Mouse (Mus musculus) thymus, postnatal 25 days (tissue): ENCODE measurements at regions not wholly inside any gene's neighbourhood (a gene's known extent, or its start where the extent isn't known, plus 50 kb on each side); places are given as distances from the start of the nearest gene placed in this dataset.

Experiments
- DNase-seq: peaks from one replicate; pipeline ENCODE4 v3.0.0; 2022

GRCm38 (mm10) chr9:122568691-122569441, 178.3 kb upstream of the Topaz1 start:
- DNase-seq = no peak

- no peak for DNase-seq
Observed at GRCm38 (mm10) chr9:122569511-122570455, 177.4 kb upstream of the Topaz1 start.

- DNase-seq = no peak
Observed at GRCm38 (mm10) chr9:122571001-122571400, 176.1 kb upstream of the Topaz1 start.

- no peak for DNase-seq
Observed at GRCm38 (mm10) chr9:122571402-122572059, 175.6 kb upstream of the Topaz1 start.

GRCm38 (mm10) chr9:122572060-122572835, 174.9 kb upstream of the Topaz1 start:
- DNase-seq = peak; percentile 12

DNA sequence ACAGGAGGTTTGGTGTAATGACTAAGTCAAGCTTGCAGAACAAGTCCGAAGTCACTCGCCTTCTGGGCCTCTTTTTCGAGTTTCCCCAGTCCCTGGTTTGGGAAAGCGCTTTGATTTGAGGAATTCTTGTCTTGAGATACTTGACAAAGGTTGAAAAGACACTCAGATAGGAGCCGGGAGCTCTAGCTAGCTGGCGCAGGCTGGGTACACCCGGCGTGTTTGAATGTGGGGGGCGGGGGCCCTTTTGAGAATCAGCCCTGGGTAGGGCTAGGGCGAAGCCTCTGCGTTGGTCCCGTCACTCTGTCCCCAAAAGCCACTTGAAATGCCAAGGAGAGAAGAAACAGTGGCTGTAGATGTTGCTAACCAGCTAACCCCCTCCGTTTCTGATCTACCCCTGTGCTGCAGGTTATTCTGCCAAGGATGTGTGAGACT, 174.3 kb upstream of the Topaz1 start:
- no peak for DNase-seq

DNA sequence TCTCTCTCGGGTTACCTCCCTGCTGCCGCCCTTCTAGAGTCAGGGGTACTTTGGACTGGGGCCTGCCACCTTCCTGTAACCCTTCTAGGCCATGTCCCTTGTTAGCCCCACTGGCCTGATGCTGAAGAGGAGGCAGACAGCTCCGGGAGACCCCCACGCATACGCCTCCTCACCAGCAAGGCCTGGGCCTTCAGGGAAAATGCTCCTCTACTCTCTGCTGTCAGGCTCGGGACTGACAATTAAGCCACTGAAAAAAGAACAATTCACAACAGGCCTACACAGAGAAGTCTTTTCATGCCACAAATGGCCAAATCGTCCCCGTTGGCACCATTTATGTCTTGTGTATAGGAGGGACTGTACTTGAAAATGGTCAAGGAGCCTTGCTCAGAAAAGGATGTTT, 161.9 kb upstream of the Topaz1 start:
- no peak for DNase-seq

GRCm38 (mm10) chr9:122586421-122586820, 160.7 kb upstream of the Topaz1 start:
- DNase-seq = no peak

DNA sequence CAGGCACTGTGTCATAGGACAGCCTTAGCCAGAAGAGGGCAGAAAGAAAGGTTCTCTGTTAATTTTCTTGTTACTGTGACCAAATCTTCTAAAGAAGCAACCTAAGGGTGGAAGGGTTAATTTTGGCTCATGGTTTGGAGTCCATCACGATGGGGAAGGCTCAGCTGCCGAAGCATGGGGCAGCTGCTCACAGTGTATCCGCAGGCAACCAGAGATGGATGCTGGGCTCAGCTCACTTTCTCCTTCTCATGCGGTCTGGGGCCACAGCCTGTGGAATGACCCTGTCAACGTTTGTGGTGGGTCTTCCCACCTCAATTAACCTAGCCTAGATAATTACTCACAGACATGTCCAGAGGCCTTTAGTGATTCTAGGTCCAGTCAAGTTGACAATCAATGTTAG, 160.2 kb upstream of the Topaz1 start:
- no peak for DNase-seq

- DNase-seq = no peak
Observed at GRCm38 (mm10) chr9:122588246-122588645, 158.9 kb upstream of the Topaz1 start.

GRCm38 (mm10) chr9:122592820-122593615, 154.1 kb upstream of the Topaz1 start:
- no peak for DNase-seq

- no peak for DNase-seq
Observed at GRCm38 (mm10) chr9:122595120-122595943, 151.8 kb upstream of the Topaz1 start.

DNA sequence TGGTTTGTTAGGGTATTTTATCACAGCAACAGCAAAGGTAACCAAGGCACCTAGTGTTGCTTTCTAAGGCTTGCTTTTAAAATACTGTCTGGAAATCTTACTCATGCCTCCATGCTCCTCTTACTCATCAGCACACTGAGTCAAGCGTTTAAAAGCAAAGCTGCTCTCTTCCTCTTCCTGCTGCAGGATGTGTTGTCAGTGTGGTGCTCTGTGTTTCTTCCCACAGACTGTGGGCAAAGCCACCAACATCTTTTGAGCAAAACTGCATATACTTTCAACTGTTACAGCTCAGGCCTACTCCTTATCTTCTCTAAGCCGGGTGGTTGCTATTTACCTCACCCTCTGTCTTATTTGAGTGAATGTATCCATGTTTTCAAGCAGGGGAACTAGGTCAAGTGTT, 144.0 kb upstream of the Topaz1 start:
- DNase-seq = no peak

- DNase-seq = no peak
Observed at GRCm38 (mm10) chr9:122609616-122610015, 137.5 kb upstream of the Topaz1 start.

DNA sequence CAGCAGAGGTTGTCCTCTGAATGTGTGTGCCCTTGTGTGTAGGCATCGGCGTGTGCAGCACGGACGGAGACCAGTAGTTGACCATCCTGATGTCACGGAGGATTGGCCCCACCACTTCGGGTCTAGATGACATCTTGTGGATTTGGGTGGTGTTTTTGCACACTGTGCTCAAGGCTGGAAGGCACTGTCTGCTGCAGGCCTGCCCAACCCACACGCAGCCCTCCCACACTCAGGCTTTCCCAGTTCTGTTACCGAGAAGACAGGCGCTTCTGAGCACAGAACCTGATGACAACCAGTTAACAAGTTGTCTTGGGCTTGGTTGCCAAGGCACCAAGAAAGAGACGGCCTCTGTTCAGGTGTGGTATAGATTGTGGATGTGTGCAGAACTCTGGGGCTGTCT, 136.2 kb upstream of the Topaz1 start:
- DNase-seq = no peak

DNA sequence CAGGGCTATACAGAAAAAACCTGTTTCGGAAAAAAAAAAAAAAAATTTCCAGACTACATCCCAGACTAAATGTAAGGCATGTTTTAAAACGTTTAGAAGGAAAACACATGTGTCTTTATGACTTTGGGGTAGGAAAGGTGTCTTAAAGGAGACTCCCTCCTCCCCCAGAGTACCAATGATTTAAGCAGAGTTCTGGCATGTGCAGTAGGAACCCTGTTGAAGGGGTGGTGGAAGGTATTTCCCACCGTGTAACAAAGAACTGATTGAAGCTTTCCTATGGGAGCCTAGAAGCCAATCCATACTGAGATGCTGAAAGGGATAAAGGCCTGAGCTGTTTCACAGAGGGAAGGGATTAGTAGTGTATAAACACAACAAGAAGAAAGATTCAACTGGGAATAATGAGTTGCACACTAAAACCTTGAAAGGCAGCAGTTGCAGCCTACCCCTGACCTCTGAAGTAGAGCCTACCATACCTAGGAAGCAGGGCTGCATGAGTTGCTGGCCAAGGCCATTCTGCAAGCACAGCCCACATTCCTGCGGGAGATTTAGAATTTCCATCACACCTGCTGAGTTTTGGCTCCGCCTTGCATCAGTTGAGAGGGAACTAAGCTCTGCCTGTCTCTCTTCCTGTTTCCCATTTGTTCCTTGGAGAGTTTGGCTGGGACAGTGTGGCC, 132.4 kb upstream of the Topaz1 start:
- DNase-seq = no peak

DNA sequence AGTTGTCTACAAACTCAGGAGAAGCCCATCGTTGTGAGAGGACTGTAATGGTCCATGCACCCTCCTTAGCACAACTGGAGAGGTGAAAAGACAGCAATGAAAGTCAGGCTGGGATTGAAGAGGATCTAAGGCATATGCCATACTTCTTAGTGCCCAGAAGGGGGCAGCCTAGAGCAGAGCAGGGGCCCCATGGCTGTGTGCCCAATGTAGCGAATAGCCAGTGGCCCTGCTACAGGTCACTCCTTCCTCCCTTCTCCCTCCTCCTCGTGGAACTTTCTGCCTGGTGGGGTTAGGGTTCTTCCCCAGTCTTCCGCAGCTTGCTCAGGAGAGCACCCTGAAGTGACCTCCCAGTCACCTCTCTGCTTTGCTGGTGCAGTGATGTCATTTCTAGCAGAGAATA, 131.8 kb upstream of the Topaz1 start:
- DNase-seq = no peak

DNA sequence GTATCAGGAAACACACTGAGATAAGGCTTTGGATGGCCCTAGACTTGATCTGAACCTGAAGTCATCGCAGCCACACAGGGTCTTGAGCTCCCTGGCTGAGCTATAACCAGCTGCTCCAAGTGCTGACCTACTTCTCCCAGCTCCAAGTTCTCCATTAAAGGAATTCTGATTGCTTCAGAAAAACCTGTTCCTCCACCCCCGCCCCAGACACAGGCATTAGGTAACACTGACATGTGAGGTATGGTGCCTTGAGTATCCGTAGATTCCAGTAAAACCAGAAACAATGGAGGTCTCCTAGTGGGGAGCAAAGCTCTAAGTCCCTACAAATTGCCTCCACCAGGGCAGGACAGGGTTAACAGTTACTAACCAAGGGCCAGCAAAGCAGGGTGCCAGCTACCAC, 129.4 kb upstream of the Topaz1 start:
- no peak for DNase-seq

- DNase-seq = no peak
Observed at GRCm38 (mm10) chr9:122625081-122625480, 122.1 kb upstream of the Topaz1 start.

GRCm38 (mm10) chr9:122626346-122626745, 120.8 kb upstream of the Topaz1 start:
- no peak for DNase-seq
